Mouse (Mus musculus) skeletal muscle tissue, adult 2 months (tissue): Measurements from ENCODE around the gene Hnf1b.
A peak's percentile ranks its signal among the peaks of the same experiment; 100 is the strongest.

Experiments
- DNase-seq: peaks from one replicate; pipeline ENCODE4 v3.0.0-alpha.2; 2012; ENCODE audit warnings: low read depth, low spot score

Gene Hnf1b

GRCm38 (mm10) chr11:83849529-83850335, at the start of gene Hnf1b:
Hnf1b (plus strand) TSS chr11:83850063.
- no peak for DNase-seq

- no peak for DNase-seq
Measured at GRCm38 (mm10) chr11:83802166-83802565, 47.7 kb upstream of the Hnf1b start.

GRCm38 (mm10) chr11:83802581-83802980, 47.3 kb upstream of the Hnf1b start:
- DNase-seq = no peak

- DNase-seq = no peak
Measured at GRCm38 (mm10) chr11:83810441-83810840, 39.4 kb upstream of the Hnf1b start.

DNA sequence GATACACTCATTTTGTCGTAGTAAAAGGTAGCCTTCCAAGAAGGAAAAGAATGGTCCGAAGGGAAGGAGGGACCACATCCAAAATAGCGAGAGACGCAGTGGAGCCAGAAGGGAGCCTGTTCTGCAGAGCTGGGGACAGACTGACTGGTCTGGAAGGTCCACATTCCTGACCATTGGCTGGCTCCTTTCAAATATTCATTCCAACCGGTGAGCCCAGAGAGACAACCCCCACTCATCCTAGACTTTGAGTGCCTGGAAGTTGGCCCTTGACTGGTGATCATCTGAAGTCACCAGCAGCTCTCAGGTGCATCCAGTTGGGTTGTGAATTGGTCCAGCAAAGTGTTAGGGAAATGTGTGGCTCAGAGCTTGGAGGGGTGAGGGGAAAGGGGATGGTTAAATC, 34.7 kb upstream of the Hnf1b start:
- DNase-seq = no peak

DNA sequence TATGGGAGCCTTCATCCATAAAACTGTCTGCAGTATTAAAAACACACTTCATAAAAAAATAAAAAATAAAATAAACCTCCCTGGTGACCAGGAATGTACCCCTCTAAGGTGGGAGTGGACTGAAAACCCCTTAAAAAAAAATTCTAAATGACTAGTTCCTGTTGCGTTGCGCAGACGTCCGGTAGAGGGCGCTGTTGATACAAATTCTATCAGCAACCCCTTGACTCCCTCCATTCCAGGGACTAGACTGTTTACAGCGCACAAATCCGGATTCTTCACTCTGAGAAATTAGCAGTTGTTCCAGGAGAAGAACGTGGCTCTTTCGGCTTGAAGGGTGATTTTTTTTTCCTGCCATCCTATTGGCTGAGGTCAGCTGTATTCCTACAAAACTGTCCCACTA, 34.2 kb upstream of the Hnf1b start:
- DNase-seq = peak; percentile 29

GRCm38 (mm10) chr11:83817048-83817447, 32.8 kb upstream of the Hnf1b start:
- DNase-seq = no peak

- no peak for DNase-seq
Measured at GRCm38 (mm10) chr11:83817994-83818393, 31.9 kb upstream of the Hnf1b start.

- DNase-seq = no peak
Measured at GRCm38 (mm10) chr11:83818591-83819127, 31.2 kb upstream of the Hnf1b start.

DNA sequence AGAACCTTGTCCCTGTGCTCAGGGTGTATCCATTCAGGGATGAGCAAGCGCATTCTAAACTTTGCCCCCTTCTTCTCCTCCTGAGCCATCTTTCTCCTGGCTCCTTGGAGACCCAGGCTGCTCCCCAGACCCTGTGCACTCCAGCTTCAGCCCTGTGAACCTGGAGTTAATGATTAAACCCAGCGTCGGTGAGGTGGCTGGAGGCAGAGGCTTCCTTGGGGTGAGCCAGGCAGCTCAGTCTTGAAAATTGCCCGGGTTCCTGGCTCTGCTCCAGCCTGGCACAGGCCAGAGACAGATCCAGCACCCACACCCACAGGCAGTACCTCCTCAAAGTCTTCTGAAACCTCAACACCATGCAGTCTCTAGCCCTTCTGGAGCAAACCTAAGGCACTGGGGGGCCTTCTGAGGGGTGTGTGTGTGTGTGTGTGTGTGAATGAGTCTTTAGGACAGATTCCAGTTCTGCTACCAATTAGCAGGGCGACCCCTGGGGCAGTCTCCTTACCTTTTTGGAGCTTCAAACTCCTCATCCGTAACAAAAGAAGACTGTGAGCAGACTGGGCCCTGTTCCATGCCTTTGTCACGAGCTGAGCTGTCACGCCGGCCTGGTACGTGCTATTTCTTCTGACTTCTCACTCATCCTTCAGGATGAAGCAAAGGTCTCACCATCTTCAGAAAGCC, 29.9 kb upstream of the Hnf1b start:
- DNase-seq = no peak

- DNase-seq = no peak
Measured at GRCm38 (mm10) chr11:83826142-83826541, 23.7 kb upstream of the Hnf1b start.

- DNase-seq = no peak
Measured at GRCm38 (mm10) chr11:83828553-83829142, 21.2 kb upstream of the Hnf1b start.

GRCm38 (mm10) chr11:83832389-83832788, 17.5 kb upstream of the Hnf1b start:
- no peak for DNase-seq

DNA sequence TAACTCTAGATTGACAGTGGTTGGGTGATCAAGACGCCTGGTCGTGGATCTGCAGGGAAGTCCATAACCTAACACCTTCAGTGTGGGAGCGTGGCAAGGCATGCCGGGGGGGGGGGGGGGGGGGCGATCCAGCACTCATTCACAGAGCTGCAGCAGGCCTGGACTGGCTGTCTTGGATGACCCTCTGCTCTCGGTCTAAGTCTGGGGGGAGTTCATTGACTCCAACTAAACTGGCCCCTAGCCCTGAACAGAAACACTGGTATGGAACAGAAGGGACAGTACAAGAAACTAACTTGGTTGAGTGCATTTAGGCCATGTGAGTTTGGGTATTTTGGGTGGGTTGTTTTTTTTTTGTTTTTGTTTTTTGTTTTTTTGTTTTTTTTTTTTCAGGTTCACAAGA, 16.3 kb upstream of the Hnf1b start:
- no peak for DNase-seq

DNA sequence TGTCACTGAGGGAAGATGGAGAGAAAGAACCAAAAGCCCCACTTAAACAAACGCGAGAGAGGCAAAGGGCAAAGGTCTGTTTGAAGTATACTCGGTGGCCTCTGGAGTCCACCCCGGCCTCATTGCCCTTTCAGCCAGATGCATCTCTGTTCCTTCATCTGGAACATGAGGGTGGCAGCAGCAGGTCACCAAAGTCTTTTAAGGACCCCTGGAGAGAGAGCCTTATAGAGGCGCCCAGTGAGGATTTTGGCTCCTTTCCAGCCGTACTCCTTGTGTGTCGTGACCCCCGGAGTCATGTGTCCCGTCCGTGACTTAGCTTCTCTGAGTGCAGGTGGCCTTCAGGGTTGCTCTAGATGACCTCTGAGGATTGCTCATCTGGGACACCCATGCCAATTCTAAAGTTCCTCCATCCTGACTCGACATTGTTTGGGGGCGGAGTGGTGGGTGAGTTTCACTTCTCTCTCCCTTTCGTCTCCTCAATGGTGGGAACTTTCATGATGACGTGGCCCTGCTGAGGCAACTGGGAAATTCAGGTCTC, 15.8 kb upstream of the Hnf1b start:
- DNase-seq = no peak

GRCm38 (mm10) chr11:83839451-83839850, 10.4 kb upstream of the Hnf1b start:
- DNase-seq = no peak

- DNase-seq = no peak
Measured at GRCm38 (mm10) chr11:83843534-83843933, 6.3 kb upstream of the Hnf1b start.

GRCm38 (mm10) chr11:83850586-83851272, 866 bp downstream of the Hnf1b start:
- no peak for DNase-seq

DNA sequence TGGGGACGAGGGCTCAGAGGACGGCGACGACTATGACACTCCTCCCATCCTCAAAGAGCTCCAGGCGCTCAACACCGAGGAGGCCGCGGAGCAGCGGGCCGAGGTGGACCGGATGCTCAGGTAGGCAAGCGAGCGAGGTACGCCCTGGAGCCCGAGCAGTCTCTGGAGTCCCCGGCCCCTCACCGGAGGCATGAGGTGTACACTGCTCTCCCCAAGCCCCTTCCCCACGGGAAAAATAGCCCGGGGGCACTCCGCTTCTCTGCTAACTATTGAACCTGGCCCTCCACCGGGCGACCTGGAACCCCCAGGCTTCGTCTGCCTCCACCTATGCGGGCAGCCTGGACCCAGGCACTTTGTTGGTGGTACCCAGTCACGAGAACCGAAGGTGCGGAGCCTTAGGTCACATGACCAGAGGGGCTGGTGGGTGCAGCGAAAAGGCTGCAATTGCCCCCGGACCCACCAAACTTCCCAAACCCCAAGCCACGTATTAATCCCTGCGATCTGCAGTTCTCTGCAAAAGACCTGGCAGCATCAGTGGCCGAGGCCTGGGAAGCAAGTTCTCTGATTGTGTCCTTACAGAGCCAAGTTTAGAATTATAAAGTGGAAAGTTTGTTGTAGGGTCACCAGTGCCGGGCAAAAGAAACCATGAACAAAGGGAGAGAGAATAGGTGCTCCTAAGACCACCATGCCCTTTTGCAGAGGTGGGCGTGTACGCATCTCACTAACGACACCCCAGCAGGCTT, 1.6 kb downstream of the Hnf1b start:
- no peak for DNase-seq

- DNase-seq = no peak
Measured at GRCm38 (mm10) chr11:83852016-83852355, 2.1 kb downstream of the Hnf1b start.
